Mouse (Mus musculus): ENCODE data around the gene Sacm1l.

- TF ChIP-seq NELFE (IDR thresholded peaks at IDR 0.05; ENCODE audit: low read depth, low read length) (no peak), JUND (IDR thresholded peaks at IDR 0.05; ENCODE audit: low read depth, low read length) (no peak), USF1 (IDR thresholded peaks at IDR 0.05; ENCODE audit: low read depth, low read length) (no peak), CTCF (IDR thresholded peaks at IDR 0.05 in 2 of 3, conservative IDR thresholded peaks at IDR 0.05 in 1 of 3; ENCODE audit: control insufficient read depth in 1 of 3, insufficient read depth in 1 of 3, low read depth in 2 of 3, low read length in 3 of 3, poor library complexity in 1 of 3, severe bottlenecking in 1 of 3) (no peak), CHD2 (IDR thresholded peaks at IDR 0.05; ENCODE audit: low read length) (no peak; the same call in 1 of the 2 replicates), TCF12 (IDR thresholded peaks at IDR 0.05; ENCODE audit: low read depth, low read length) (no peak), RAD21 (IDR thresholded peaks at IDR 0.05; ENCODE audit: low read depth, low read length) (no peak), SIN3A (IDR thresholded peaks at IDR 0.05; ENCODE audit: low read length) (no peak; the same call in none of the 2 replicates), NRF1 (IDR thresholded peaks at IDR 0.05; ENCODE audit: insufficient read depth, low read depth, low read length, poor library complexity, severe bottlenecking) (no peak), GABPA (IDR thresholded peaks at IDR 0.05; ENCODE audit: low read depth, low read length) (no peak), MAFK (IDR thresholded peaks at IDR 0.05; ENCODE audit: borderline replicate concordance, low read depth, low read length) (no peak), MAZ (IDR thresholded peaks at IDR 0.05; ENCODE audit: low read depth, low read length) (no peak), USF2 (IDR thresholded peaks at IDR 0.05; ENCODE audit: borderline replicate concordance in 1 of 2, insufficient read depth in 1 of 2, low read depth in 1 of 2, low read length in 2 of 2) (no peak), POLR2A (IDR thresholded peaks at IDR 0.05; ENCODE audit: control insufficient read depth in 1 of 2, insufficient read depth in 1 of 2, low read depth in 1 of 2, low read length in 2 of 2, poor library complexity in 1 of 2) (no peak)
Observed at GRCm38 (mm10) chr9:123528087-123528925, 1.3 kb upstream of the Sacm1l start.
